Mouse (Mus musculus): ENCODE measurements at regions not wholly inside any gene's neighbourhood (a gene's known extent, or its start where the extent isn't known, plus 50 kb on each side); places are given as distances from the start of the nearest gene placed in this dataset.
"Not testable (repeated sequence)": the region's sequence is repeated elsewhere in the genome, so short reads cannot be mapped to it uniquely, and the experiment has no call there.

DNA sequence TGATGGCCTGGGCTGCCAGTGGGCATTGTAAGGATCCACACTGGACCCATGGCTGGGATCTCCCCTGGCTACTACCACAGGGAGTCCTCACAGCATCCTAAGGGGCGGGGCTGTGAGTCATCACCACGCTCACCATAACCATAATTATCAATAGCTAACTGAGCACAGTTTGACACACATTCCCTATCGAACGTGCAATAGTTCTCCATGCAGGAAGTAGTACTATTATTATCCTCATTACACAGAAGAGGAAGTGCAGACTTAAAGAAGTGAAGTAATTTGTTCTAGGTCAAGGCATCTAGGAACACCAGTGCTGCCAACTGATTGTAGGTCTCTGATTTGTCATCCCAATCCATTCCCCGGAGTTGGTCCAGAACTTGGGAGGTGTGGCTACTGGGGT, 84.1 kb upstream of the Trim2 start:
- WGBS = 92% methylated on average over 5 of the region's 5 CpGs
- ATAC-seq = no peak

DNA sequence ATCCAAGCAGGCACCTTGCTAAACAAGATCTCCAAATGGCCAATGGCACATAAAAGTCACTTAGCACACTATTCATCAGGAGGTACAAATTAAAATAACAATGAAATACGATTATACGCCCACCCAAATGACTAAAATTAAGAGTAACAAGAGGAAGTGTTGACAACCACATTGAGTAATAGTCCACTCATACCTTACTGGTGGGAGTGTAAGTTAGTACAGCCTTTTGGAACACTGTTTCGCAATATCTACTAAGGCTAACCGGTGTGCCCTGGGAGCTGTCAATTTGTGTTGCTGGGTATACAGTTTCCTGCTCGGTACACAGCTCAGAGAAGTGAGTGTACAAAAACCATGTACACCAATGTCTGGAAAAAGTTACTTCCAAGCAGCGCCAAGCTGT, 81.8 kb upstream of the Trim2 start:
- WGBS = 92% methylated on average over 6 of the region's 6 CpGs

More for the DNA sequence above, 84.1 kb upstream of the Trim2 start:
- no peak overlapping the region for H3K9ac ChIP-seq (ENCODE audit: low read depth, low read length)
- no peaks in the 10 kb centered on the region for H3K27me3 ChIP-seq (replicated peaks; ENCODE audit: control insufficient read depth, insufficient read depth, low read length)
- peaks cover 3% of the 10 kb centered on the region; the same call in 1 of the 2 replicates for H3K4me1 ChIP-seq (ENCODE audit: control insufficient read depth, insufficient read depth, low read depth, low read length)
- H3K4me3 ChIP-seq (ENCODE audit: low read length) = no peak overlapping the region
- H3K36me3 ChIP-seq (ENCODE audit: control insufficient read depth, insufficient read depth, low read length) = no peaks in the 10 kb centered on the region
- H3K4me2 ChIP-seq (ENCODE audit: low read length) = no peak overlapping the region
- H3K9me3 ChIP-seq (ENCODE audit: control insufficient read depth, low read length) = no peaks in the 10 kb centered on the region
- H3K27ac ChIP-seq (ENCODE audit: low read depth, low read length) = no peak overlapping the region

DNA sequence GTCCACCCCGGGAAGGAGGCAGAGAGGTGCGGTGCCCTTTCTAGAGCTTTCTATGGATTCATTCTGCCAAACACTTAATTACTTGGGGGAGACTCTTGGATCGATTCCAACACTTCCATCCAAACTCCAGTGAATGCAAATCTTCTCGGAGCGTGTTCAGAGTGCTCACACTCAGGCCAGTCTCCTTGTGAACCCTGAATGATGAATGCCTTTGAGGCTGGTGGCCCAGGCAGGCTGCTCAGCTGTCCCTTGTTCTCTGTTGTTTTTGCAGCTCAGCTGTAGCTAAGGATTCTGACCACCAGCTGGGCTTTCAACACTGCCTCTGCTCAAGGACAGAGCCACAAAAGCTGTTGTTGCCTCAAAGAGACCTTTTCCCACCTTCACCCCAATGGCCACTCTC, 79.0 kb upstream of the Trim2 start:
- H3K4me3 ChIP-seq (ENCODE audit: low read length) = no peak overlapping the region
- peak; percentile 76 for ATAC-seq
- H3K9ac ChIP-seq (ENCODE audit: low read depth, low read length) = no peak overlapping the region
- H3K27me3 ChIP-seq (replicated peaks; ENCODE audit: control insufficient read depth, insufficient read depth, low read length) = no peaks in the 10 kb centered on the region
- no peaks in the 10 kb centered on the region for H3K36me3 ChIP-seq (ENCODE audit: control insufficient read depth, insufficient read depth, low read length)
- H3K9me3 ChIP-seq (ENCODE audit: control insufficient read depth, low read length) = no peaks in the 10 kb centered on the region
- WGBS = 35% methylated on average over 5 of the region's 5 CpGs
- H3K4me2 ChIP-seq (ENCODE audit: low read length) = no peak overlapping the region
- peaks cover 3% of the 10 kb centered on the region; the same call in 1 of the 2 replicates for H3K4me1 ChIP-seq (ENCODE audit: control insufficient read depth, insufficient read depth, low read depth, low read length)
- no peak overlapping the region for H3K27ac ChIP-seq (ENCODE audit: low read depth, low read length)

More for the DNA sequence above, 81.8 kb upstream of the Trim2 start:
- H3K4me2 ChIP-seq (ENCODE audit: low read length) = no peak overlapping the region
- no peaks in the 10 kb centered on the region for H3K27me3 ChIP-seq (replicated peaks; ENCODE audit: control insufficient read depth, insufficient read depth, low read length)
- ATAC-seq = no peak
- H3K9ac ChIP-seq (ENCODE audit: low read depth, low read length) = no peak overlapping the region
- H3K4me1 ChIP-seq (ENCODE audit: control insufficient read depth, insufficient read depth, low read depth, low read length) = peaks cover 3% of the 10 kb centered on the region; the same call in 1 of the 2 replicates
- no peak overlapping the region for H3K4me3 ChIP-seq (ENCODE audit: low read length)
- no peaks in the 10 kb centered on the region for H3K9me3 ChIP-seq (ENCODE audit: control insufficient read depth, low read length)
- H3K36me3 ChIP-seq (ENCODE audit: control insufficient read depth, insufficient read depth, low read length) = no peaks in the 10 kb centered on the region
- H3K27ac ChIP-seq (ENCODE audit: low read depth, low read length) = no peak overlapping the region

DNA sequence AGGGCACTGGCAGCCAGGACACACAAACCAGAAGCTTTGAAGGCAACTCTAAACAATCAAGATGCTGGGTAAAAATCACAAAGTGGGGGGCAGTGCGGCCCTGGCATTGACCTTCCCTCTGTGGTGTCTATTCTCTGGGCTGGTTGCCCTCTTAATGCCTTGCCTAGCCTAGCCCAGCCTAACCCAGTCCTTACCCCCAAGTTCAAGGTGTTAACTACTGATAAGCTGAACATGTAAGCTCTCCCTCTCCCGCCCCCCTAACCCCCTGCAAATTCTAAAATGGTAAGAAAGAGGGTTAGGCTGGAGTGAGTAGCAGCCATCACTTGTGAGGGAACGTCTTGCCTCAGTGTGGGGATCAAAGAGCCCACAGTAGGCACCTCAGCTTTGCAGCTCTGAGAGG, 76.9 kb upstream of the Trim2 start:
- no peak overlapping the region for H3K4me3 ChIP-seq (ENCODE audit: low read length)
- H3K4me1 ChIP-seq (ENCODE audit: control insufficient read depth, insufficient read depth, low read depth, low read length) = peaks cover 3% of the 10 kb centered on the region; the same call in 1 of the 2 replicates
- no peaks in the 10 kb centered on the region for H3K36me3 ChIP-seq (ENCODE audit: control insufficient read depth, insufficient read depth, low read length)
- H3K9ac ChIP-seq (ENCODE audit: low read depth, low read length) = no peak overlapping the region
- H3K9me3 ChIP-seq (ENCODE audit: control insufficient read depth, low read length) = no peaks in the 10 kb centered on the region
- 85% methylated on average over 3 of the region's 3 CpGs for WGBS
- no peaks in the 10 kb centered on the region for H3K27me3 ChIP-seq (replicated peaks; ENCODE audit: control insufficient read depth, insufficient read depth, low read length)
- H3K4me2 ChIP-seq (ENCODE audit: low read length) = no peak overlapping the region
- no peak for ATAC-seq
- H3K27ac ChIP-seq (ENCODE audit: low read depth, low read length) = no peak overlapping the region

GRCm38 (mm10) chr3:84383038-84383437, 76.4 kb upstream of the Trim2 start:
- H3K4me2 ChIP-seq (ENCODE audit: low read length); H3K4me1 ChIP-seq (ENCODE audit: control insufficient read depth, insufficient read depth, low read depth, low read length); H3K4me3 ChIP-seq (ENCODE audit: low read length); H3K27ac ChIP-seq (ENCODE audit: low read depth, low read length); H3K9me3 ChIP-seq (ENCODE audit: control insufficient read depth, low read length); H3K9ac ChIP-seq (ENCODE audit: low read depth, low read length); H3K27me3 ChIP-seq (replicated peaks; ENCODE audit: control insufficient read depth, insufficient read depth, low read length); ATAC-seq; H3K36me3 ChIP-seq (ENCODE audit: control insufficient read depth, insufficient read depth, low read length): not testable (repeated sequence)

- Histone ChIP-seq H3K9me3 (ENCODE audit: control insufficient read depth, low read length) (no peaks in the 10 kb centered on the region), H3K4me3 (ENCODE audit: low read length) (no peak overlapping the region), H3K27me3 (replicated peaks; ENCODE audit: control insufficient read depth, insufficient read depth, low read length) (no peaks in the 10 kb centered on the region), H3K4me2 (ENCODE audit: low read length) (no peak overlapping the region), H3K9ac (ENCODE audit: low read depth, low read length) (no peak overlapping the region), H3K4me1 (ENCODE audit: control insufficient read depth, insufficient read depth, low read depth, low read length) (peaks cover 3% of the 10 kb centered on the region; the same call in 1 of the 2 replicates), H3K27ac (ENCODE audit: low read depth, low read length) (no peak overlapping the region), H3K36me3 (ENCODE audit: control insufficient read depth, insufficient read depth, low read length) (no peaks in the 10 kb centered on the region)
- WGBS = 73% methylated on average over 4 of the region's 4 CpGs
- no peak for ATAC-seq
Measured at GRCm38 (mm10) chr3:84382006-84382405, 75.3 kb upstream of the Trim2 start.

DNA sequence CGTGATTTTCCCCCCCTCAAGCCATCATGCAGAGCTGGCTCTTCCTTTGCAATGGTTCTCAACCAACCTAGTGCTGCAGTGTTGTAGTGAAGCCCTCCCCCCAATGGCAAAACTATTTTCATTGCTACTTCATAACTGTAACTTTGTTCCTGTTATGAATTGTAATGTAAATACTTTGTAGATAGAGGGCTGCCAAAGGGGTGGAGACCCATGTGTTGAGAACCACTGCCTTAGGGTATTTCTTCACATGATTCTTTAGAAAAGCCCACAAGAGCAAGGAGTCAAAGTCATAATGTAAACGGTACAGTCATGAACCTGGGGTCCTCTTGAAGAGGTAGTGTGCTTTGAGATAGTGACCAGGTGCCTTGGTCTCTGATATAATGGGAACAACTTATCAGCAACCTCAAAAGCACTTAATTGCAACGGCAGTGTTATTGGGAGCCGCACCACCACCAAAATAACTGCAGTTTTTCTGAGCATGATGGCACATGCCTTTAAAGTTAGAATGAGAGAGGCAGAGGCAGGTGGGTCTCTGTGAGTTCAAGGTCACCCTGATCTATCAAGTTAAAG, 72.4 kb upstream of the Trim2 start:
- no peaks in the 10 kb centered on the region for H3K27me3 ChIP-seq (replicated peaks; ENCODE audit: control insufficient read depth, insufficient read depth, low read length)
- ATAC-seq = no peak
- no peak overlapping the region for H3K4me3 ChIP-seq (ENCODE audit: low read length)

GRCm38 (mm10) chr3:84376510-84376909, 69.8 kb upstream of the Trim2 start:
- H3K9me3 ChIP-seq (ENCODE audit: control insufficient read depth, low read length) = no peaks in the 10 kb centered on the region
- no peaks in the 10 kb centered on the region for H3K27me3 ChIP-seq (replicated peaks; ENCODE audit: control insufficient read depth, insufficient read depth, low read length)
- peak; percentile 24; the same call in 1 of the 2 replicates for ATAC-seq
- no peak overlapping the region for H3K9ac ChIP-seq (ENCODE audit: low read depth, low read length)
- H3K4me2 ChIP-seq (ENCODE audit: low read length) = no peak overlapping the region
- no peaks in the 10 kb centered on the region for H3K36me3 ChIP-seq (ENCODE audit: control insufficient read depth, insufficient read depth, low read length)
- H3K4me1 ChIP-seq (ENCODE audit: control insufficient read depth, insufficient read depth, low read depth, low read length) = no peaks in the 10 kb centered on the region; the same call in 1 of the 2 replicates
- no peak overlapping the region for H3K27ac ChIP-seq (ENCODE audit: low read depth, low read length)
- WGBS = 63% methylated on average over 2 of the region's 2 CpGs
- H3K4me3 ChIP-seq (ENCODE audit: low read length) = no peak overlapping the region

More for the DNA sequence above, 72.4 kb upstream of the Trim2 start:
- WGBS = 82% methylated on average over 4 of the region's 4 CpGs
- Histone ChIP-seq H3K27ac (ENCODE audit: low read depth, low read length) (no peak overlapping the region), H3K4me1 (ENCODE audit: control insufficient read depth, insufficient read depth, low read depth, low read length) (no peaks in the 10 kb centered on the region; the same call in 1 of the 2 replicates), H3K9ac (ENCODE audit: low read depth, low read length) (no peak overlapping the region), H3K36me3 (ENCODE audit: control insufficient read depth, insufficient read depth, low read length) (no peaks in the 10 kb centered on the region), H3K9me3 (ENCODE audit: control insufficient read depth, low read length) (no peaks in the 10 kb centered on the region), H3K4me2 (ENCODE audit: low read length) (no peak overlapping the region)

DNA sequence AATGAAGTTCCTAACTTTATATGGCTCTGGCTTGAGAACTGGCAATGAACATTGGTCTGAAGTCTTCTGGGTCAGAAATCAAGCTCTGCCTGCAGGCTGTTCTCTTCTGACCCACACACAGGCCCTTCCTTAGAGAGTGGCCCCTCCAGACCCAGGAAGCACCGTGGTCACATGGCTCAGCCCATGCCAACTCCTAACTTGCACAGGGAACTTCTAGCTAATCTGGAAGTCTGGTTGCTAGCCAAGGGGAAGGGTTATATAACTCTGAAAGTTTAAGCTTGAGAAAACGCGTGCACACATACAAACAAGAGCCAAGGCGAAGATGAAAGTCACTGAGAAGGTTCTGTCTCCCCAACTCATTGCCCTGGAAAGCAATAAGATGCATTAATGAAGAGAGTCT, 69.2 kb upstream of the Trim2 start:
- H3K9me3 ChIP-seq (ENCODE audit: control insufficient read depth, low read length) = no peaks in the 10 kb centered on the region
- no peaks in the 10 kb centered on the region for H3K36me3 ChIP-seq (ENCODE audit: control insufficient read depth, insufficient read depth, low read length)
- H3K4me3 ChIP-seq (ENCODE audit: low read length) = no peak overlapping the region
- H3K9ac ChIP-seq (ENCODE audit: low read depth, low read length) = no peak overlapping the region
- H3K4me1 ChIP-seq (ENCODE audit: control insufficient read depth, insufficient read depth, low read depth, low read length) = no peaks in the 10 kb centered on the region; the same call in 1 of the 2 replicates
- no peak overlapping the region for H3K4me2 ChIP-seq (ENCODE audit: low read length)
- no peak for ATAC-seq
- H3K27me3 ChIP-seq (replicated peaks; ENCODE audit: control insufficient read depth, insufficient read depth, low read length) = no peaks in the 10 kb centered on the region
- WGBS = 89% methylated on average over 4 of the region's 4 CpGs
- H3K27ac ChIP-seq (ENCODE audit: low read depth, low read length) = no peak overlapping the region

Data from hindbrain, embryonic 16.5 days (tissue).